Mouse (Mus musculus) fibroblast of lung, adult 2 months (primary cell): ENCODE measurements around the gene Vmn2r69.

ENCODE experiments used
- DNase-seq: peaks from one replicate; pipeline ENCODE4 v3.0.0-alpha.2; 2011; ENCODE audit warnings: low read depth

Gene Vmn2r69

DNA sequence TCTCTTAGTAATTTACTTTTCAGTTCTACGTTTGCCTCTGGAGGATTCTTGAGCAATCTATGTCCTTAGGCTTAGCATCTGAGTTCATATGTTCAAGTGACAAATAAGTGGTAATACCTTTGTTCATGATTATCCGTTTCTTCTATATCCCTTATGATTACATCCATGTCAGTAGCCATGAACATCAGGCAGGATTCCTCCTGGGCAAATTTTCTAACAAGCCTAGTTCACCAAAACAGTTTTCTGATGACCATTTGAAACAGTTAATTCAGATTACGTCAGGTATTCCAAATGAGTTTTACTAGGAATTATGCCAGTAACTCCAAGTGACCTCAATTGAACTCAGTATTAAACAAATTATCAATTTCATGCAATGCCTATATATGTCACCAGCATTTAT, at the start of gene Vmn2r69:
Gene Vmn2r69, minus strand, starts transcription at position 101 of the 400 bp plus-strand sequence.
- no peak for DNase-seq
